Mouse (Mus musculus) NIH3T3 (cell line): Measurements from ENCODE around the gene Gmip.
A peak's percentile ranks its signal among the peaks of the same experiment; 100 is the strongest.

Experiments
- DNase-seq: peaks from one replicate; pipeline ENCODE4 v3.0.0-alpha.2; 2012; ENCODE audit warnings: low read depth

Gmip gene

DNA sequence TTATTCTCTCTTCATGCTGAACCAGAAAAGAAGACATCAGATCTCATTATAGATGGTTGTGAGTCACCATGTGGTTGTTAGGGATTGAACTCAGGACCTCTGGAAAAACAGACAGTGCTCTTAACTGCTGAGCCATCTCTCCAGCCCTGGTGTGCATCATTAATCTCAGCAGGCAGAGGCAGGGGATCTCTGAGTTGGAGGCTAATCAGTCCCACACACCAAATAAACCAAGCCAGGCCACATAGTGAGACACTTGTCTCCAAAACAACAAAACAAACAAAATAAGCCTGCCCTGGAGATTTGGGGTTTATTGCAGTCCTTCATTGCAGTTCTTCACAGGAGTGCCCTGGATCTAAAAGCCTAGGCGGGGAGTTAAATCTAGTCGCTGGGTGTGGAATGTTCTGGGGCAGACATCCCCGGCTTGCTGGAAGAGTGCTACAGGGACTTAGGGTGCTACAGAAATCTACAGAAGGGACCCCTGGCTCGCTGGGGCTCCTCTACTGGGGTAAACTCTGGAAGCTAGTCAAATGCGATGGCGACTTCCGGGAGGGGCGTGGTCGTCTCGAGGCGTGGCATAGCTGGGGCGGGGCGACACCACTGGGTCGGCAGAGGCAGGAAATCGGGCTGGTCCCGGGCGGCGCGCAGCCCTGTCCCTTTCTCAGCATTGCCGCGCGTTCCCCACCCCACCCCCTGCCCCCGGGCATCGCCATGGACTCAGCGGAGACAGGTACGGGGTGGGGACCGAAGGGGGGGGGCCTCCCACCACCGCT, at the start of gene Gmip:
Gene Gmip (plus strand): TSS at position 586 of the 770 bp plus-strand sequence.
- peak; percentile 85 for DNase-seq

DNA sequence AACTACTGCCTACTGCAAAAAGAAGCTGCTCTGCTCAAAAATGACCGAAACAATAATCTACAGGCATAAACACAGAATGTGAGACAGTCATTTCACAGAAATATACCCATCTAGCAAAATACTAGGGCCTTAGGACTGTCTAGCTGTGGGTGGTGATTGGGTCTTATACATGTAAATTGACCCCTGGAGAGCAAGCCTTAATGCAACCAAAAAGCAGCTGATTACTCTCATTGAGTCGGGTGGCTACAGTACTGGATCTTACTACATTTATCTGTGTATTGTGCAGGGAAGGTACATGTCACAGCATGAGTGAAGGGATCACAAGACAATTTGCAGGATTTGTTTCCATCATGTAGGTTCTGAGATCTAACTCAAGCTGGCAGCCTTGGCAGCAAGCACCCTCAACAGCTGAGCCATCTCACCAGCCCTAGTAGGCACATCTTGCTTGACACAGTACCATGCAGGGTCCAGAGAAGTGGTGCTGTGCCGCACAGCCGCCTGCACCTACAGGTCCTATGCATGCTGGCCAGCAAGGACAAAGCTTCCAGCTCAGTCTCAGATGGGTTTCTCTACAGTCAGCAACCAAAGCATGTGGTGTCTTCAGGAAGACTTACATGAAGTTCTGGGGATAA, 46.5 kb upstream of the Gmip start:
- DNase-seq, result no peak

DNA sequence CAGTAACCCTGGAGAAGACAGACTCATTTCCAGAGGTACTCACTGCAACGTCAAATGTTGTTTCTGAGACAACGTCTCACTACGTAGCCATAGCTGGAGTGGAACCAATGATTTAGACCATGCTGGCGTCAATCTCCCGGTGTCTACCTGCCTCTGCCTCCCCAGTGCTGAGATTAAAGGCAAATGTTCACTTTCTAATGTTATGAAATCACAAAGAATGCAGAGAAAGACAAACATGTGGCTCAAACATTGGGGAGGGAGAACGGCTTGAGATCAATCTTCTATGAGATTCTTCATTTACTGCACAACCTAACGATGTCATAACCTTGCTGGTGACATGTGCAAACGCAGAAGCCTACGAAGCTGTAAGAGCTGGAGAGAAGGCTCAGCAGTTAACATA, 37.3 kb upstream of the Gmip start:
- DNase-seq, result no peak

GRCm38 (mm10) chr8:69772106-69772505, 36.4 kb upstream of the Gmip start:
- DNase-seq, result no peak

- peak; percentile 97 for DNase-seq
Measured at GRCm38 (mm10) chr8:69774503-69775148, 33.9 kb upstream of the Gmip start, which contains the start of gene Gm20422. TSS of gene Gm20422 (minus strand) at chr8:69774886.

DNA sequence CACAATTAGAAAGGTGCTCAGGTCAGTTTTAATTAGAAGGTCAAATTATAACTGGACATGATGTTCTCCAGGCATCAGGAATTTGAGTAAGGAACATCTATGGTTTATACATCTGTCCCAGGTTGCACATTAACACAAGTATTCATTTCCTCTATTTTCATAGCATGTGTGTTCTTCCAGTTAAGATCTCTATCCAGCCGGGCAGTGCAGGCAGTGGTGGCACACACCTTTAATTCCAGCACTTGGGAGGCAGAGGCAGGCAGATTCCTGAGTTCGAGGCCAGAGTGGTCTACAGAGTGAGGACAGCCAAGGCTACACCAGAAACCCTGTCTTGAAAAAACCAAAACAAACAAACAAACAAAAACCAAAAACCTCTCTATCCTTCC, 33.3 kb upstream of the Gmip start:
- DNase-seq, result no peak

DNA sequence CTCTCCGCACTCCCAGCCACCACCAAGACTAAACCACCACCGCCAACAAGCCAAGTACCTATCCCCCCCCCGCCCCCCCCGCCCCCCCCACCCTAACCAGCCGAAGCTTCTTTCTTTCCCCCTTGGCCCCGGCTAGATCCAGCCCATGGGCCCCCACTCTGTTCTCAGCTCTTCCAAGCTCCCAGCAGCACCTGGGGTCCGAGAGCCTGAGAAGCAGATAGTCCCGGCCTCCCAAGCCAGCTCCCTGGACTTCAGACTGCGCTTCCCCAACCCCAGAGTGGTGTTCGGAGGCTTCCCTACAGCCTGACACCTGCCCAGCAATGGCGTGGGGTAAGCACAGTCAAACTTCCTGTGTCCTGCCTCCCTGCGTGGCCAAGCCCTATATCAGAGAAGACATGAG, 31.4 kb upstream of the Gmip start:
- no peak for DNase-seq

DNA sequence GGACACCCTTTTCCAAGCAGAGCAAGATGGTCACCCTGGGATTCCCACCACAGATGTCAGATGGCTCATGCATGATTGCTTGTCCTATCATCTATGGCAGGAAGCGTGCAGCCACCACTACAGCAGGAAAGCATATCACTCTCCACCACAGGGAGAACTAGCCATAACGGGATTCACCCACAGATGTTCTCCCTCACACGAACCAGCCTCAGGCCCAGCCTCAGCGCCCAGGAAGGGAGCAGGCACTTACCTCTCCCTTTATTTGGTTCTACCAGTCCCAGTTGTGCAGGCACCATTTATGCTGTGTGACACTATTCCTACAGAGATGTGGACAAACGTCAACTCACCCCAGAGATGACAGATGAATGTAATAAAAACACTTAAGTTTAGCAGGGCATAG, 19.4 kb upstream of the Gmip start:
- DNase-seq, result no peak

GRCm38 (mm10) chr8:69789731-69790130, 18.7 kb upstream of the Gmip start:
- DNase-seq, result no peak

- DNase-seq, result peak; percentile 27
Measured at GRCm38 (mm10) chr8:69790364-69790763, 18.1 kb upstream of the Gmip start.

DNA sequence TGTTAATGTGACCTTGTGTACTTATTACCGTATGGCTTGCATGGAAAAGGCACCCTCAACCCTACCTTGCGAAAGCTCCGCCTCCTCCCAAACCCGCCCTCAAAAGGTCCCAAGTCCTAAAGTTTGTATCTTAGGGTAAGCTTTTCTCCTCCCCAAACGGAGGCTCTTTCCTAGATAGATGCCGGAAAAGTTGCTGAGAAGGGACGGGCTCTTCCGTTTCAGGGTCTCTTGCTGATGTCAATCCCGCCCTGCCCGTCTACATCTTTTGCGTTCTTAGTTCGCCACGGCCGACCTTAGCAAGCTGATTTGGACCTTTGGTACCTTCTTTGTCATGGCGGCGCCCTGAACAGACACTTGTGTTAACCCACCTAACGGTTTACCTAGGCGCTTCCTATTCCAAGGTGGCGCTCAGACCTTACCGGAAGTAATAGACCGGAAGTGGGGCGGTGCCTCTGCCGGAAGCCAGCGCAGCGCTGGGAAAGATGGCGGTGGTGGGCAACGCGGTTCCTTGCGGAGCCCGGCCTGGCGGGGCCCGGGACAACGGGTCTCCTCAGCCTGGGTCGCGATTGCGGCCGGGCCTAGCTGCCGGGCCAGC, 17.6 kb upstream of the Gmip start, which contains the start of the genes Atp13a1 and Zfp866:
Gene Atp13a1 (plus strand): TSS at position 391 of the 595 bp plus-strand sequence.
Gene Zfp866 (minus strand): TSS at position 406 of the 595 bp plus-strand sequence.
- DNase-seq, result peak; percentile 89

- peak; percentile 35 for DNase-seq
Measured at GRCm38 (mm10) chr8:69791415-69792068, 16.9 kb upstream of the Gmip start.

GRCm38 (mm10) chr8:69793666-69794065, 14.8 kb upstream of the Gmip start:
- DNase-seq, result no peak

DNA sequence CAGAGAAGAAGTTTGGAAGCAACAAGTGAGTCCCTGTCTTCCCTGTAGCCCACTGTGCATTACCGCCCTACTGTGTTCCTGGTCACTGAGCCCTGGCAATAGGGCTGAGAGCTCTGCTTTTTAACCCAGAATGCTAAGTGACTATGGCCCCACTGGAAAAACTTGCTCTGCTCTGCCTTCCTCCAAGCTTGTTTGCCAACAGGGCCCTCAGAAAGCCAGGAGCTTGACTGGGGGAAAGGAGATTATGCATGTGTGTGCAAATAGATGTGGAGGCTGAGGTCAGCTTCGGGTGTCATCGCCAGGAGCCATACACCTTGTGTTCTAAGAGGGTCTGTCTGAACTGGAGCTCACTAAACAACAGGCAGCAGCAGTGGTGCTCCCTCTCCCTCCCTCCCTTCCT, 14.4 kb upstream of the Gmip start:
- DNase-seq, result no peak

GRCm38 (mm10) chr8:69794901-69795300, 13.6 kb upstream of the Gmip start:
- DNase-seq, result no peak

- no peak for DNase-seq
Measured at GRCm38 (mm10) chr8:69796721-69797345, 11.6 kb upstream of the Gmip start.

DNA sequence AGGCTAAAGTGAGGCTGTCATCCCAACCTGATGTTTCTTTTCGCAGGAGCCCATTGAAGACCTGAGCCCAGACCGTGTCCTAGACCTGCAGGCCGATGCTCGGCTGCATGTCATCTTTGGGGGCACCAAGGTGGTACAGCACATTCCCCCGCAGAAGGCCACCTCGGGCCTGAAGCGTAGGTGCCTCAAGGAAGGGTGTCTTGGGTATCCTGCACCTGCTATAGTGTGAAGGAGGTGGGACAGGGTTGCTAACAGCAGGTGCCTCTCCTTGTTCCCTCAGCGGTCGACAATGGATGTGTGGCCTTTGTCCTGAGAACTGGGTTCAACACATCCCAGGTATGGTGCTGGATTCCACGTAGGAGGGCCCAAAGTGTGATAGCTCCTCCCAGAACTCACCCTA, 10.8 kb upstream of the Gmip start:
- DNase-seq, result no peak

GRCm38 (mm10) chr8:69799261-69799660, 9.2 kb upstream of the Gmip start:
- no peak for DNase-seq

DNA sequence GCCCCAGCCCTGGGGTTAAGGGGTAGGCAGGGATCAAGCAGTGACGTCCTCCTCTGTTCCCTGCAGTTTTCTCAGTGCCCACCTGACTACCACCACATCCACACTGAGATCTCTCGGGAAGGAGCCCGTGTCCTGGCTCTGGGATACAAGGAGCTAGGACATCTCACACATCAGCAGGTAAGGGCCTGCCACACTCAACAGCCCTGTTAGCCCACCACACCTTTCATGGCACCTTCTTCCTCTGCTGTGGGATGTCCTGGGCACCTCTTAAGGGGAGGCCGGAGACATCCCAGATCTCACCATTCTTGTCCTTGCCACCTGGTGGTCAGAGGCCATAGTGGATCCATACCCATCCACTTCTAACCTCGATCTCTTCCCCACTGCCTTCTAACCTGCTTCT, 8.5 kb upstream of the Gmip start:
- DNase-seq, result no peak

DNA sequence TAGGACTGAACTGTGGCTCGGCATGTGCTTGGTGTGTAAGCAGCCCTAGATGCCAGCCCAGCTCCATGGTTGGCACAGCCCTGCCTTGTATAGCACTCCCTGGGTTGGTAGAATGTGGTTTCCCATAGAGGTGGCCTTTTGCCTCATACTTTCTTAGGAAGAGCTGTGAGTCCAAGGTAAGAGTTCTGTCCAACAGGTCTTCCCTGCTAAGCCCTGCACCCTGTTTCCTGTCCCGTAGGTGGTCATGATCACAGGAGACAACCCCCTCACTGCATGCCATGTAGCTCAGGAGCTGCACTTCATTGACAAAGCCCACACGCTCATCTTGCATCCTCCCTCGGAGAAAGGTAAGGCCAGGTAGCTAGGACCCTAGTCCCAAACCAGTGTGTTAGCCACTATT, 6.7 kb upstream of the Gmip start:
- no peak for DNase-seq

DNA sequence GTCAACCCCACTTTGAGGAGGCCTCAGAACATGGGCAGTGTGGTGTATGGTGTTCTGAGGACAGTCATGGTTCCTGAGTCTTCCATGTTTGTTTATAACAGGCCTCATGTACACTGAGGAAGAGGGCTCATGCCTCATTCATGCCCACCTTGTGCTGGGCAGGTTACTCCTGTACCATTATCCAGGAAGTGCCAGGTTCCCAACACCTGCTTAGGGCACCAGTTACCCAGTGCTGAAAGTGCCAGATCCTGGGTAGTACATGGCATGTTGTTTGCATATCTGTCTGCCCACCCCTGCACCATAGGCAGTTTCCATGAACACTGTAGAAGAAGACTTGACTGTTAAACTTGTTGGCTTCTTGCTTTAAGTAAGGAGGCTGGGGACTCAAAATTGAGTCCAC, 6.3 kb upstream of the Gmip start:
- no peak for DNase-seq

DNA sequence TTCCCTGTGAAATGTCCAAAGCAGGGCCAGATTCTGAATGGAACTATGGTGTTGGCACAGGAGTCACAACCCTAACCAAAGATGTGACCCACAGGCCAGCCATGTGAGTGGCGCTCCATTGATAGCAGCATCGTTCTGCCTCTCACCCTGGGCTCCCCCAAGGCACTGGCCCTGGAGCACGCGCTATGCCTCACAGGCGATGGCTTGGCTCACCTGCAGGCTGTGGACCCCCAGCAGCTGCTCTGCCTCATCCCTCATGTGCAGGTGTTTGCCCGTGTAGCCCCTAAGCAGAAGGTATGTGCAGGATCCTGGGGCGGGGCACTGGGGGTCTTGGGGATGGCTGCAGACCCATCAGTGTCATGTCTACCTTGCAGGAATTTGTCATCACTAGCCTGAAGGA, 5.1 kb upstream of the Gmip start:
- DNase-seq, result no peak
